Mouse (Mus musculus) brain, adult 2 months (tissue): Measurements from ENCODE around the gene Olfr678.
"Not testable (repeated sequence)": the region's sequence is repeated elsewhere in the genome, so short reads cannot be mapped to it uniquely, and the experiment has no call there.

Source experiments
- DNase-seq: peaks from one replicate; pipeline ENCODE4 v3.0.0; 2011; ENCODE audit warnings: low read depth, low spot score

The Olfr678 gene

GRCm38 (mm10) chr7:105064175-105064574 is at the start of gene Olfr678:
Gene Olfr678, plus strand, starts transcription at chr7:105064475.
- DNase-seq, result no peak

DNA sequence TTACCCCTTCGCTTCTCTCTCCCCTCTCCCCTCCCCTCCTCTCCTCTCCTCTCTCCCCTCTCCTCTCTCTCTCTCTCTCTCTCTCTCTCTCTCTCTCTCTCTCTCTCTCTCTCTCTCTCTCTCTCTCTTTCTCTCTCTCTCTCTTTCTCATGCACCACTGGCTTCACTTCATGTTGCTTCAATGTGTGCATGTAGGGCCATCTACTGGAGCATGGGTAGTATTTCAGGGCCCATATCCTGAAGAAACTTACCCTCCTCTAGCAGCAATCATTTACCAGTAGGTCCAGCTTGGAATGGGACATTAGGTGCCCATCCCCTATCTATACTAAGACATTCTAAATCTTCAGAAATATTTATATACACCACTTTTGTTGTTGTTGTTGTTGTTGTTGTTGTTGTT is 41.7 kb upstream of the Olfr678 start:
- peak; percentile 7 for DNase-seq

DNA sequence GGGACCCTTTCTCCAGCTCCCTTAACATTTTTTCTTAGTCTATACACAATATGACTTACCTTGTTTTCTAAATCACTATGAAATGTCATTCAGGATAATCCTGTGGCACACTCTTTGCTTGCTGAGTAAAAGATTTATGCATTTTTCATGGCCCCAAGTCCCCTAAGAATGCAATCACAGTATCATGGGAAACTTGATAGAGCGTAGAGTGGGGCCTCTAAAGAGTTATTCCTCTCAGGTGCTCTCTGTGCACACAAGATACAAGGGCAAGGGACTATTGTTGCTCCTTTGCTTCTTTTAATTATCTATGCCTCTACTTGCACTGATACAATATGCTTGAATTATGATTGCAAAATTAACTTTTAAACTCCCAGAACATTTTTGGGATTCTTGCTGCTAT is 35.9 kb upstream of the Olfr678 start, which contains the start of gene Olfr675:
Gene Olfr675, minus strand, starts transcription at position 101 of the 400 bp plus-strand sequence.
- no peak for DNase-seq

GRCm38 (mm10) chr7:105032398-105032797 is 31.9 kb upstream of the Olfr678 start, which contains the start of gene Olfr676:
Gene Olfr676, plus strand, starts transcription at chr7:105032698.
- no peak for DNase-seq

- DNase-seq, result peak; percentile 3
These were observed 30.4 kb upstream of the Olfr678 start for GRCm38 (mm10) chr7:105033836-105034235.

GRCm38 (mm10) chr7:105058951-105059350 is 5.3 kb upstream of the Olfr678 start:
- peak; percentile 3 for DNase-seq

DNA sequence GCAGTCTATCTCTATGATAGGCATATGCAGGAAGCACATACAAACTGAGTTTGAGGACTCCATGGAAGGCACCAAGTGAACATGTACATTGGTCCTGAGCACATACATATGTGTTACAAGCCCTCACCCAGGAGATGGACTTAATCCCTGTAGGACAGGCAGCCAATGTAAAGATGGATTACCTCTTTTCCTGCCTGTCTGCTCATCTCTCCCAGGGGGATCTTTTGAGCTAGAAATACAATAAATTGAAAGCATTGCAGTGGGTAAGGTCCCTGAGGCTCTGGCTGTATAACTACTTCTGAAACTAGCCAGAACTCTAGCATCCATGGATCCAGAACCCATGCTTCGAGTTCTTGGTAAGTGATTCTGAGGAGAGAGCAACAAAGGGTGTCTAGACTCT is 16.6 kb downstream of the Olfr678 start, which contains the start of gene Olfr679:
Gene Olfr679, plus strand, starts transcription at position 301 of the 400 bp plus-strand sequence.
- DNase-seq, result no peak

- not testable (repeated sequence) for DNase-seq
These were observed 28.4 kb downstream of the Olfr678 start, which contains the start of gene Olfr680-ps1 for GRCm38 (mm10) chr7:105092717-105093116. Gene Olfr680-ps1, minus strand, starts transcription at chr7:105092817.

- DNase-seq, result no peak
These were observed 52.3 kb downstream of the Olfr678 start, which contains the start of gene Olfr681 for GRCm38 (mm10) chr7:105116536-105116935. Gene Olfr681, plus strand, starts transcription at chr7:105116836.
